Mouse (Mus musculus) testis, adult 2 months (tissue): Measurements from ENCODE around the gene Doc2a.

ENCODE experiments used
- CTCF ChIP-seq: fragments of 200-500 bp; IDR thresholded peaks from 2 replicates; pipeline ENCODE4 v1.5.1; 2012; ENCODE audit warnings: low read depth, mild to moderate bottlenecking, inconsistent platforms, low read length, moderate library complexity; ENCODE audit not compliant: control insufficient read depth, insufficient read depth, insufficient replicate concordance
- POLR2A ChIP-seq: fragments of 200-500 bp; IDR thresholded peaks from 2 replicates; pipeline ENCODE4 v1.6.1; 2012; ENCODE audit warnings: low read depth, mild to moderate bottlenecking, inconsistent platforms, low read length, moderate library complexity; ENCODE audit not compliant: control insufficient read depth

DNA sequence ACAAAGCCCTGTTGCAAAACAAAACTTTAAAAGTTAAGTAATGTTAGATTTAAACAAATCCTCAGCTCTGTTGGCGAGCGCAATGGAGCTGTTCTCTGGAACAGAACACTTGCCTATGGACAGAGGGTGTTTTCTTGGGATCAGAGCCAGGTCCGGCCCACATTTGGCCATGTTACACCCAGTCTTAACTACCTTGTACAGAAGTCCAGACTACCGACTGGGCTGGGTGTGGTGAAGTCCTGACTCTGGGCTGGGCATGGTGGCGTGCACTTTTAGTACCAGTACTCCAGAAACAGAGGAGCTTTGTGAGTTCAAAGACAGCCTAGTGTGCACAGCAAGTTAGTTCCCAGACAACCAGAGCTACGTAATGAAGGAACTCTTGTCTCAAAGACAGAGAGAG is 40.3 kb upstream of the Doc2a start:
- TF ChIP-seq POLR2A, result no peak
- no peak for TF ChIP-seq CTCF
